Mouse (Mus musculus): Measurements from ENCODE around the gene Tpx2.
A peak's percentile ranks its signal among the peaks of the same experiment; 100 is the strongest.

Gene Tpx2

DNA sequence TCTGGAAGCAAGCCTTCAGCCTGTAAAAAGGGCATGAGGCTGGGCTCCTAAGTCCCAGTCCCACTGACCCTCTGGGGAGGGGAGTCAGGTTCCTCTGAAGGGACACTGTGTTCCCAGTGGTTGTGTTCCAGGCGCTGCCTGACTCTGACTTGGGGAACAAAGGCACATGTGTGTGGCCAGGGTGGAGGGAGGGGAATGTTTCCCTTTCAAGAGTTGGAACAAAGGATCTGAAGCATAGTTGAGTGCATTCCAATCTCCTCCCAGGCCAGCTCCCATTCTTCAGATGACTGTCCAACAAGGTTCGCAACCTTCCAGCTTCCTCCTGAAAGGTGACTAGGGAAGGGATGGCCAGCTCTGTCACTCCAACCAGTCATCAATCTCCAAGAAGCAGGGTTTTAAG, 27.4 kb upstream of the Tpx2 start:
- peak; percentile 72 for DNase-seq (ENCODE audit: low read depth, low spot score)

DNA sequence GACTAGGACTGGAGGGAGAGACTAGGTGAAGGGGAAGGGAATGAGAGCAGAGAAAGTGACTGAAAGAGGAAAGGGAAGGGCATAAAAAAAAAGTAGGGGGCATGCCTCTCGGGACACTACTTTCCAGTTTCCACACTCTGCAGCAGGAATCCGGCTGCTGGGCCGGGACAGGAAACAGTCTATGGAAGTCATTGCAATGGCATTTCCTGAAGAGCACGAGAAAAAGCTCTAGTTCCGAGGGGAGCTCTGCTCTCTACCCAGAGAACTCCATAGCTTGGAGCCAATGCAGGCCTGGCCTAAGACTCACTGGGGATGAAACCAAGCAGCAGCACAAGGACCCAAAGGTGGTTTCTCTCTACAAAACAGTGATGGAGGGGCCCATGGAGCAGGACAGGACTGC, 26.7 kb upstream of the Tpx2 start:
- DNase-seq (ENCODE audit: low read depth, low spot score) = peak; percentile 62

DNA sequence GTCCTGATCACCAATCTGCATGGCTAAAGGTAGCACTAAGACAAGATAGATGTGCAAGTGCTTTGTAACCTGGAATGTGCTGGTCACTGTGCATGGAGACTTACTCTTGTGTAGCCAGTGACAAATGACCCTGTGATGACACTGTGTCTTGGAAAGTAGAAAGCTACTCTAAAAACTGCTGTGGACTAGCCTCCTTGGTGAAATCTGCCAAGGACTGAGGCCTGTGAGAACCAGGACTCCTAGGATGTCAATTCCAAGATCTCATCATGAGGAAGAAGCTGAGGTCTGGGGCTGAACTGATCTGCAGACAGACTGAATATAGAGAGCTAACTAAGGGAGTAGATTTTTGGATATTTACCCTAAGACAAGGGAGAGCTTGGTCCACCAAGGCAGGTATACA, 26.2 kb upstream of the Tpx2 start:
- DNase-seq (ENCODE audit: low read depth, low spot score) = no peak

DNA sequence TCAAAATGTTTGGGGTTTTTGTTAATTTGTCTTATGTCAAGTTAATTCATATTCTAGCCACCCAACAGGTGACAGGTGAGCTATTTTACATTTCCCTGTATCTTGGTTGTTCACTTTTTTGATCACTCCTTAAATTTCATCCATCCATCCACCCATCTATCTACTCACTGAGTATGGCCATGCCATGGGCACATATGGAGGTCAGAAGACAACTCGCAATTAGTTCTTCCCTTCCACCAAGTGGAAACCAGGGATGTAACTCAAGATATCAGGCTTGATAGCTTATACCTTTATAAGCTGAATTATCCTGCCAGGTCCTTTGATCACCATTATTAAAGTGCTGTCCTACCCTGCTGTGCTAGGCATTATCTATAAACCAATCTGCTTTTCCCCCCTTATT, 24.0 kb upstream of the Tpx2 start:
- DNase-seq (ENCODE audit: low read depth, low spot score) = no peak

- no peak for DNase-seq (ENCODE audit: low read depth, low spot score)
These were observed 23.2 kb upstream of the Tpx2 start for GRCm38 (mm10) chr2:152824438-152825167.

DNA sequence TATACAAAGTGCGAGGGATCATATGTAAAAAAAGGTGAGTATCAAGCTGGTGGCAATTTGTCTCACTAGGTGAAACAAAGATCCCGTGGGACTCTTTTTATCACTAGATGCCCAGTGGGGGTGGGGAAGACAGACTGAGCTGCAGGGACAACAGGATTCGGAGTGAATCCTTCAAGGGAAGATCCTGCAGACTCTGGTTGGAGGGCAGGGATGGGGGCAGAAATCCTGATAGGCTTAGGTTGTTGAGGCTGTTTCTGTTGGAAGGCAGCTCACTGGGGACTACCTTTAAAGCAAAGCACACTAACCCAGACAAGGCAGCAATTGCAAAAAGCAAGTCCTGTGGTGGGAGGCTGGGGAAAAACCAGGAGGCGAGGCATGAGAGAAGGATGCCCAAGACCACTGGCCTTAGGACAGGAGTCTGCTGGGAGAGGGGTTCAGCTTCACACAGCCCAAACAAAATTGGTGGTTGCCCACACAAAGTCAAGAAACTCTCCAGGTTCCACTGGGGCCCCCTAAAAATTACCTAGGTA, 22.5 kb upstream of the Tpx2 start:
- DNase-seq (ENCODE audit: low read depth, low spot score) = no peak

- no peak for DNase-seq (ENCODE audit: low read depth, low spot score)
These were observed 22.1 kb upstream of the Tpx2 start for GRCm38 (mm10) chr2:152825713-152826112.

DNA sequence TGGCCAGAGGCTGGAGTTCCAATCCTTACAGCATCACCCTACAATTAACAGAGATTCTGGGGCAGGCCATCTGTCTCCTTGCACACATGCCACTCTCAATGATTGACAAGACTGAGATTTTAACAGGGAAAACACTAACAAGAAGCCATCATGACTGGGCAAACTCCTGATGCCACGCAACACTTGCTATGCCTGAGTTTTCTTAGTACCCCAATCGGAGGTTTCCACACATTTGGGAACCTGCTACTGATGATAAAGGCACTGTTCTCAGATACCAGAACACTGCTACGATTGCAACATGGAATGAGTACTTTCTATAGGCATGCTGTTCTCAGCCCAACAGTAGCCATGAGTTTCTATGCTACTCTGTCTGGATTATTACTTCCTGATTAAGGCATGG, 21.3 kb upstream of the Tpx2 start:
- DNase-seq (ENCODE audit: low read depth, low spot score) = no peak

DNA sequence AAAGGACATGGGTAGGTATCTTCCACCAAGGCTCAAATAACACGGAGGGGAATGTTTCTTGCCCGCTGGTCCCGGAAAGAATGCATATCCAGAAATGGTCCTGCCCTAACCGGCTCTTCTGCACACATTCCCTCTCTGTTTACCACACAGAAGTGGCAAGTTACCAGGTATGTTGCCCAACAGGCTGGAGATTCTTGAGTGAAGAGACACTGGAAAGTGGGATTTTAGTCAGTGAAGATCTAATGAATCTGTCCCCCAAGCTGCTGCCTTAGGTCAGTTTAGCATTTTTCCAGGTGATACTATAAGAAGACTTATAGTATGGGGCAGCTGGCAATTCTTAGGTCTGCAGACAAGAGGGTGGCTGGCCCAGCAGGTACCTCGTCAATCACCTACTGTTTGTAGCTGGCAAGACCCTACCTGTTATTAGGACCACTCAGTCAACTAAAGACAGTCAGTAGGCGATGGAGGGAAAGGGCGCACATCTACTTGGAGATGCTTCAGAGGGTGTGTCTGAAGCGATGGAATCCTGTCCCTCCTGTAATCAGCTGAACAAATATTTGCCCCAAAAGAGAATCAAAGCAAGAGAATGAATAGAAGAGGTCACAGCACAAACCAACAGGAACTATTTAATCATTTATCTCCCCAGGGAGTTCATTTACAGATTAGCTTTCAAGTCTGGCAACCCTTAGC, 20.3 kb upstream of the Tpx2 start:
- no peak for DNase-seq (ENCODE audit: low read depth, low spot score)

DNA sequence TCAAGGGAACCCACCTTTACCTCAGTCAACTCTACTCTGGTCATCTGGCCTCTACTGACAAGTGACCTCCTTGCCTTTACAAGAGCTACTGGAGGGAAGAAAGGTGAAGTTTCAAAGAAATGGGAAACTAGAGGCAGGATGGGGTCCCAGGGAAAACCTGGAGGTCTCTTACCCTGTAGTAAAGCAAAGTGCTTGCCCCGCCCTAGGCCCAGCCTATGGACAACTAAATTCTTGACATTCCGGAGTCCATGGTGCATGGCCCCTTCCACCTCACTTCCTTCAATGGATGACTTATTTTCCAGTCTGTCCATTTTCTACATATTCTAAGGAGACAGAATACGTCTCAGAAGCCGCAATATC, 19.8 kb upstream of the Tpx2 start:
- no peak for DNase-seq (ENCODE audit: low read depth, low spot score)

DNA sequence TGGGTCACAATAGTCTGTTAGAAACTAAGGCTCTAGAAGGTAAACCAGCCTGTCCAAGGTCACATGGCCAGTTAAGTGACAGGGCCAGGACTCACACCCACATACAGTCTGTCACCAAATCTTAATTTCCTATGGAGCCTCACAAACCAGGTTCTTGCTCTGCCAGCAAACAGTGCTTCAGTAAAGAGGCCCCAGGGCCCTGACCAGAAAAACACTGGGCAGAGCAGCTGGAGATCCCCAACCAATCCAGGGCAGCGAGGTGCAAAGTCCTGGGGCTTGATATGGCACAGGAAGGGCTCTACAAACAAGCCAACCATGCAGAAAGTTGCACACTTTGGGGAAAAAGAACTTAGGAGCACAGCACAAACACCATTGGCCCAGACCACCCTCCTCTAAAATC, 19.2 kb upstream of the Tpx2 start:
- DNase-seq (ENCODE audit: low read depth, low spot score) = no peak

- no peak for DNase-seq (ENCODE audit: low read depth, low spot score)
These were observed 18.3 kb upstream of the Tpx2 start for GRCm38 (mm10) chr2:152829367-152829881.

DNA sequence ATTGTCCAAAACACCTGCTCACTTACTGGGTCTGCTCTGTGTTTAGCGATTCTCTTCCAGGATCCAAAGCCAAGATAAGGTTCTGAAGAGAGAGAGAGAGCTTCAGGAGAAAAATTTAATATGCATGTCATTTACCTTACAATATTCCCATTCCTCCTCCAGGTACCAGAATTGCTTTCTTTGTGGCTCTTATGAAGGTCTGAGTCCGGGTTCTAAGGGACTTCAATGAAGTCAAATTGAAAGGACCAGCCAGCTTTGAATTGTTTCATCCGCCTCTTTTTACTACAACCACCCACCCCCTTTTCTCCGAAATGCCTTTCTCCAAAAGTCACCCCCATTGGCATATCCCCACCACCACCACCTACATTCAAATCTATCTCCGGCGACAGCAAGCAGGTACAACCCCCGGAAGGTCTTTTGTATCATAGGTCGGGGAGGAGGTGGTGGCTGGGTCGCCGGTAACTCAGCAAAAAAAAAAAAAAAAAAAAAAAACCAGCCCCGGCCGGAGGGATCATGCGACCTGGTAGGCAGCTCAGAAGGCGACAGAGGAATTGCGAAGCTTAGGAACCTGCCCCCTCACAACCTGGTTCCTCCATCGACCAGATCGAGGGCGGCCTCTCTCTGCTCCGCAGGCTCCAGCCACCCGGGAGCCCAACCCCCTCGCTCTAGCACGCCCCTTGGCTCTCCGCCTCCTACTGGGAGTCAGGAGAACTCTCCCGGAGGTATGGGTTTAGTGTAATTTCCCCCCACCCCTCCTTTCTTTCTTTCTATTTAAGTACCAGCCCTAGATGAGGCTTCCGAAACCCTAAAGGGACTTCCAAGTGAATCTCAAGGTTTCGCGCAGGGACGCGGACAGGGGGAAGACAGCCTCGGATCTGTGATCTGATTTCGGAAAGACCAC, 17.5 kb upstream of the Tpx2 start:
- DNase-seq (ENCODE audit: low read depth, low spot score) = peak; percentile 84

DNA sequence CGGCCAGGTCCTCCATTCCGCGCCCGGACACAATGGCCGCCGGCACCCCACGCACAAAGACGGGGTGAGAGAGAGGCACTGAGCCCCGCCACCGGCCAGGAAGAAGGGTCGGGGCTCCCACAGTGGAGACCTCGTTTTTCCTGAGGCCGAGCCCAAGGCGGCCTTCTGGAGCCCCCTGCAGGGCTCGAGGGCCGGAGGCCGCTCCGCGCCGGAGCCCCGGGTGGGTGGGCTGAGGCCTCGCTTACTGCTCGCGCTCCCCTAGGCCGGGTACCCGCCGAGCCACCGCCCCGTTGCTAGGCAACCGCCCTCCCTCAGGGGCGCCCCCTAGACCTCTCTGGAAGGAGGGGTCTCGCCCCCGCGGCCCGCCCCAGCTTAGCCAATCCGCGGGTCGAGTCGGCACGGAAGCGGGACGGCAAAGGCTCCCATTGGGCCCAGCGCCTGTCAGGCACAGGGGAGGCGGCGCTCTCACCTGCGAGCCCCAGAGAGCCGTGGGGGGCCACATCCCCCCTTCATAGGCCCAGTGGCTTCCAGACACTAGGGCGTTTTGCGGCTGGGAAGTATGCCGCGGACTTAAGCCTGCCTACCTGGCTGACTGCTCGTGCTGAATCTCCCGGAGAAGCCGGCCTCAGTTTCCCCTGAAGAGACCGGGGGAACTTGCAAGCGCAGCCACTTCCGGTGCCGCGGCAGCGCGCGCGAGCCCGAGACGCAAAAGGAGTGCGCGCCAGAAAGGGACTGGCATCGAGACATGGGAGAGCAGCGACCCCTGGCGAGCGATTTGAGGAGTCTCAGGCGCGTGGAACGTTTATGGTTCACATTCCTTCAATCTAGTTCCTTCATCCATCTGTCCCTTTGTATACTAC, 16.5 kb upstream of the Tpx2 start, which contains the start of gene Bcl2l1:
Bcl2l1 (minus strand) TSS at position 710 of the 860 bp plus-strand sequence.
- peak; percentile 96 for DNase-seq (ENCODE audit: low read depth, low spot score)

DNA sequence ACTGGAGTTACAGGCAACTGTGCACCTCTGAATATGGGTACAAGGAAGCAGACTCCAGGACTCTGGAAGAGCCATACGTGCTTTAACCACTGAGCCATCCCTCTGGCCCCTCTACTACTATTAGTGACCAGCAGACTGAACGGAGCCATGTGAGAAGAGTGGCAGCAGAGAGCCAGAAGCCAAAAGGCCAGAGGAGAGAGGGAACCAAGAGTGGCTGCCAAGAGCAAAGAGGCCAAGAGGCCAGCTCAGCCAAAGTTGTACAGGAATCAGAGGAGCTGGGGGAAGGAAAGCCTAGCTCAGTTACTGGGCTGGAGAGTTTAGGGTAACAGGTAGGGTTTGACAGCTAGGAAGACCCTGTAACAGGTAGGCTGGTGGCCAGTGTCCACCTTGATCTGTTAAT, 8.5 kb upstream of the Tpx2 start:
- DNase-seq (ENCODE audit: low read depth, low spot score) = peak; percentile 72

GRCm38 (mm10) chr2:152842741-152843140, 5.0 kb upstream of the Tpx2 start:
- DNase-seq (ENCODE audit: low read depth, low spot score) = no peak

DNA sequence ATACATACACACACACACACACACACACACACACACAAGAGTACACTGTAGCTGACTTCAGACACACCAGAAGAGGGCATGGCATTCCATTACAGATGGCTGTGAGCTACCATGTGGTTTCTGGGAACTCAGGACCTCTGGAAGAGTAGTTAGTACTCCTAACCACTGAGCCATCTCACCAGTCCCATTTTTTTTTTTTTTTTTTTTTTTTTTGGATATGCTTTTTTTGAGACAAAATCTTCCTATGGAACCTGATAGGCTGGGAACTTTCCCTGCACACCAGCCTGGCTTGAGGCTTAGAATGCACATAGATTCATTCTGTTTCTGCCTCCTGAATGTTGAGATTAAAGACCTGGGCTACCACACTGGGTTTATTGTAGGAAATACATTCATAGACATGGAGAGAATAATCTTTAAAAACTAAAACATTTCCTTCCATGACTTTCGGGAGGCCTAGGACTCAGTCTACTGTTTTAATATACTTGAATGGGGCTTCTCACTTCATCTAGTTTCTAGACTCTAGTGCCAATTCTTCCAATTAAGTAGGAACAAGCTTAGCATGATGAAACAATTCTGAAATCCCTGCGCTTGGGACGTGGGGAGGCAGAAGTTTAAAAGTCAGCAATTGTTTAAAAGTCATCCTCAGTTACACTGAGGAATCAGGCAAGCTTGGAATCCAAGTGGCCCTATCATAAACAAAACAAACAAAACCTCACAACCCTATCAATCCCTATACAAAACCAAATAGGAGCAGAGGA, 528 bp upstream of the Tpx2 start:
- DNase-seq (ENCODE audit: low read depth, low spot score) = no peak

DNA sequence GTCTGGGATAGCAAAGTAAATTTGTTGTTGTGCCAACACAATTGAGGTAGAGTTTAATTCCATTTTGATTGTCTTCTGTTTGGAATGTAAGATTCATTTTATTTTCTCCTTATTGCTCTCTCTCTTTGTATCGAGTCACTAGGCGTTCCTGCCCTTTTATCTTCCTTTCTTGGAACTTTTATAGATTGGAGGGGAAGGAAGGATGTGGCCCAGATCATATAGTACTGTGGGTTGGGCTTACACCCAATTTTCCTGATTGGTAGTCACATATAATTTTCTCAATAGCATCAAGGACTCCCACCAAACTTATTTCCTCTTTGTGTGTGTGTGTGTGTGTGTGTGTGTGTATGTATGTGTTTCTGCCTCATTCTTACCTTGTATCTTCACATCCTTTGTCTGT, 702 bp downstream of the Tpx2 start:
- DNase-seq (ENCODE audit: low read depth, low spot score) = no peak

GRCm38 (mm10) chr2:152859501-152859900, 11.7 kb downstream of the Tpx2 start:
- no peak for DNase-seq (ENCODE audit: low read depth, low spot score)

DNA sequence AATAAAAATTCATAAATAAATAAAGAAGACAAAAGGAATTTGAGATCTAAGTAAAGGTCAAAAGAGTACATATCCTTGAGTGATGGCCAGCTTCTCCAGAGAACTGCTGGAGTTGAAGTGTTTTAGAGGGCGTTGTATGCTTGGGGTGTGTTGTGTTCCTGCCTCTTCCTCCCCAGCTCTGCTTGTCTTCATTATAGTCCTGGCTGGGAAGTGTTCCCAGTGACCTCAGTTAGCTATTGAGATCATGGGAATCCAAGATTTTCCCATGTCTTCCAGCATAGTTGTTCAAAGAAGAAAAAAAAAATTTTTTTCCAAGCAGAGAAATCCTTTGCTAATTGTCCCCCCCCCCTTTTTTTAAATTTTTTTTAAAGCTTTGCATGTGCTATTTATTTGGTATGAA, 14.1 kb downstream of the Tpx2 start:
- peak; percentile 34 for DNase-seq (ENCODE audit: low read depth, low spot score)
